Comparison of ENCODE assay signal across 9 mouse cellular contexts in genomic region chr4:135823298-135823697, GRCm38 (mm10). TPM values are rescaled to one million over a fixed set of nuclear protein-coding genes. Genes with fewer than 3 reads are reported as not detected.
A peak's percentile ranks its signal among the peaks of the same experiment; 100 is the strongest.
DNase-seq lines count a peak whose midpoint lies in the region; TF ChIP-seq lines count a peak whose summit lies in the region.
"Had no signal": no experiment of that assay in that cellular context is flagged by ENCODE, and none has a peak within 500 bp of the region (broad histone marks: within the 10 kb centered on the region; RNA-seq: fewer than 3 reads in every experiment).

No protein-coding gene starts in this region.

- no peaks in the 10 kb centered on the region for H3K36me3 ChIP-seq in kidney, adult 2 months (ENCODE audit: control insufficient read depth, insufficient read depth, low read length)
- H3K36me3 ChIP-seq: embryonic facial prominence, embryonic 13.5 days had no signal

- H3K27ac ChIP-seq in kidney, adult 2 months (ENCODE audit: insufficient read depth, low read depth, low read length): no peak overlapping the region
- H3K27ac ChIP-seq: embryonic facial prominence, embryonic 13.5 days had no signal

- no peak overlapping the region for H3K4me3 ChIP-seq in kidney, adult 2 months (ENCODE audit: insufficient read depth, low read depth, low read length)
- H3K4me3 ChIP-seq: embryonic facial prominence, embryonic 13.5 days had no signal

- peak; percentile 69 for TF ChIP-seq CTCF in kidney, adult 2 months (conservative IDR thresholded peaks at IDR 0.05; ENCODE audit: insufficient read depth, insufficient read length, low read depth, low read length)

- H3K4me1 ChIP-seq in kidney, adult 2 months (ENCODE audit: control insufficient read depth, insufficient read depth, low read length): peaks cover 12% of the 10 kb centered on the region

- no peaks in the 10 kb centered on the region for H3K27me3 ChIP-seq in kidney, adult 2 months (replicated peaks; ENCODE audit: control insufficient read depth, insufficient read depth, low read length)
- H3K27me3 ChIP-seq: embryonic facial prominence, embryonic 13.5 days had no signal

- peak; percentile 48 for DNase-seq in kidney, adult 2 months
- DNase-seq in kidney, adult 11 months: no peak
- DNase-seq in CD4-positive helper T cell, adult 2 months (ENCODE audit: low read depth, low spot score): peak; percentile 36
- peak; percentile 22 for DNase-seq in MEL-GATA-1-ER (ENCODE audit: extremely low read depth, low read depth)
- peak; percentile 54 for DNase-seq in lung, postnatal 36 days
- no peak for DNase-seq in right cerebral cortex, adult 2 months (ENCODE audit: low spot score in 2 of 2)
- no peak for DNase-seq in urinary bladder, postnatal 36 days (ENCODE audit: low spot score in 2 of 2)
- DNase-seq in frontal cortex, postnatal 14 days (ENCODE audit: low spot score in 2 of 2): no peak

- WGBS in kidney, adult 2 months: 70% methylated on average over 2 of the region's 2 CpGs

- no peak for TF ChIP-seq POLR2A in kidney, adult 2 months (IDR thresholded peaks at IDR 0.05; ENCODE audit: low read depth, low read length)

RNA-seq across cellular contexts. Expression of gene Srsf10, which starts 32.2 kb away (rescaled TPM):
- polyA plus RNA-seq in kidney, adult 2 months (2012; rRNA removed): 43.4 TPM in 2 replicates

RNA-seq across cellular contexts. Expression of gene Pnrc2, which starts 50.4 kb away (rescaled TPM):
- polyA plus RNA-seq in kidney, adult 2 months (2012; rRNA removed): 17.7 and 23.3 TPM in 2 replicates

Comparison
In these comparisons a context has a peak if more than half of its experiments do, and no peak if none do; other contexts are left out.
1. DNase-seq: peak in kidney, adult 2 months (single experiment), CD4-positive helper T cell, adult 2 months (single experiment), MEL-GATA-1-ER (single experiment) and lung, postnatal 36 days (single experiment); none in kidney, adult 11 months (single experiment), right cerebral cortex, adult 2 months (0 of 2), urinary bladder, postnatal 36 days (0 of 2) and frontal cortex, postnatal 14 days (0 of 2).